Mouse (Mus musculus): ENCODE results near the gene Cog5. TPM values are rescaled to one million over a fixed set of nuclear protein-coding genes. Genes with fewer than 3 reads are reported as not detected.

The Cog5 gene
- polyA plus RNA-seq, 1 experiment from 2014 or later: 24.2 TPM

GRCm38 (mm10) chr12:31755885-31756755, 101.5 kb downstream of the Cog5 start:
- H3K4me3 ChIP-seq: no peak overlapping the region
- H3K4me1 ChIP-seq: no peaks in the 10 kb centered on the region
- ATAC-seq: no peak
- H3K36me3 ChIP-seq (ENCODE audit: poor library complexity, severe bottlenecking): no peaks in the 10 kb centered on the region
- H3K9me3 ChIP-seq (replicated peaks): no peaks in the 10 kb centered on the region
- WGBS: 69% methylated on average over 2 of the region's 2 CpGs
- no peak overlapping the region for H3K4me2 ChIP-seq
- H3K9ac ChIP-seq: no peak overlapping the region
- H3K27me3 ChIP-seq: no peaks in the 10 kb centered on the region
- H3K27ac ChIP-seq: no peak overlapping the region

GRCm38 (mm10) chr12:31773612-31774011, 118.9 kb downstream of the Cog5 start:
- Histone ChIP-seq H3K36me3 (ENCODE audit: poor library complexity, severe bottlenecking) (no peaks in the 10 kb centered on the region), H3K4me3 (no peak overlapping the region), H3K4me1 (no peaks in the 10 kb centered on the region), H3K27ac (no peak overlapping the region), H3K9me3 (replicated peaks) (no peaks in the 10 kb centered on the region), H3K4me2 (no peak overlapping the region), H3K27me3 (no peaks in the 10 kb centered on the region), H3K9ac (no peak overlapping the region)
- 84% methylated on average over 3 of the region's 3 CpGs for WGBS
- no peak for ATAC-seq

- Histone ChIP-seq H3K4me3 (no peak overlapping the region), H3K9ac (no peak overlapping the region), H3K4me1 (no peaks in the 10 kb centered on the region), H3K27me3 (no peaks in the 10 kb centered on the region), H3K36me3 (ENCODE audit: poor library complexity, severe bottlenecking) (no peaks in the 10 kb centered on the region), H3K9me3 (replicated peaks) (no peaks in the 10 kb centered on the region), H3K4me2 (no peak overlapping the region), H3K27ac (no peak overlapping the region)
- ATAC-seq: no peak
- WGBS: 87% methylated on average over 1 of the region's 1 CpGs
These were observed 129.6 kb downstream of the Cog5 start for GRCm38 (mm10) chr12:31784291-31784690.

- H3K27ac ChIP-seq: no peak overlapping the region
- H3K4me2 ChIP-seq: no peak overlapping the region
- H3K36me3 ChIP-seq (ENCODE audit: poor library complexity, severe bottlenecking): no peaks in the 10 kb centered on the region
- no peak overlapping the region for H3K9ac ChIP-seq
- no peak for ATAC-seq
- H3K27me3 ChIP-seq: no peaks in the 10 kb centered on the region
- WGBS: 99% methylated on average over 3 of the region's 3 CpGs
- H3K4me3 ChIP-seq: no peak overlapping the region
- H3K9me3 ChIP-seq (replicated peaks): no peaks in the 10 kb centered on the region
- H3K4me1 ChIP-seq: no peaks in the 10 kb centered on the region
These were observed 133.9 kb downstream of the Cog5 start for GRCm38 (mm10) chr12:31788530-31788929.

- no peak for ATAC-seq
- Histone ChIP-seq H3K27ac (no peak overlapping the region), H3K9ac (no peak overlapping the region), H3K4me2 (no peak overlapping the region), H3K9me3 (replicated peaks) (no peaks in the 10 kb centered on the region), H3K4me3 (no peak overlapping the region), H3K36me3 (ENCODE audit: poor library complexity, severe bottlenecking) (no peaks in the 10 kb centered on the region), H3K27me3 (no peaks in the 10 kb centered on the region), H3K4me1 (no peaks in the 10 kb centered on the region)
- WGBS: 90% methylated on average over 5 of the region's 5 CpGs
These were observed 151.9 kb downstream of the Cog5 start for GRCm38 (mm10) chr12:31806410-31807154.

GRCm38 (mm10) chr12:31818051-31818461, 163.4 kb downstream of the Cog5 start:
- Histone ChIP-seq H3K36me3 (ENCODE audit: poor library complexity, severe bottlenecking) (no peaks in the 10 kb centered on the region), H3K4me1 (0 out of 2 replicates have a peak, but pooled peaks cover 5% of the 10 kb centered on the region), H3K9ac (no peak overlapping the region), H3K4me3 (no peak overlapping the region), H3K4me2 (no peak overlapping the region), H3K27me3 (no peaks in the 10 kb centered on the region), H3K9me3 (replicated peaks) (no peaks in the 10 kb centered on the region), H3K27ac (no peak overlapping the region)
- no peak for ATAC-seq
- 86% methylated on average over 3 of the region's 3 CpGs for WGBS

GRCm38 (mm10) chr12:31819096-31819495, 164.4 kb downstream of the Cog5 start:
- no peaks in the 10 kb centered on the region for H3K36me3 ChIP-seq (ENCODE audit: poor library complexity, severe bottlenecking)
- H3K4me1 ChIP-seq: 0 out of 2 replicates have a peak, but pooled peaks cover 5% of the 10 kb centered on the region
- H3K4me3 ChIP-seq: no peak overlapping the region
- no peaks in the 10 kb centered on the region for H3K27me3 ChIP-seq
- H3K27ac ChIP-seq: no peak overlapping the region
- no peak overlapping the region for H3K4me2 ChIP-seq
- H3K9me3 ChIP-seq (replicated peaks): no peaks in the 10 kb centered on the region
- ATAC-seq: no peak
- no peak overlapping the region for H3K9ac ChIP-seq

- 0 out of 2 replicates have a peak, but pooled peaks cover 5% of the 10 kb centered on the region for H3K4me1 ChIP-seq
- H3K27ac ChIP-seq: no peak overlapping the region
- no peaks in the 10 kb centered on the region for H3K9me3 ChIP-seq (replicated peaks)
- H3K4me2 ChIP-seq: no peak overlapping the region
- no peak overlapping the region for H3K4me3 ChIP-seq
- H3K9ac ChIP-seq: no peak overlapping the region
- no peaks in the 10 kb centered on the region for H3K36me3 ChIP-seq (ENCODE audit: poor library complexity, severe bottlenecking)
- H3K27me3 ChIP-seq: no peaks in the 10 kb centered on the region
- no peak for ATAC-seq
- 77% methylated on average over 7 of the region's 7 CpGs for WGBS
These were observed 164.9 kb downstream of the Cog5 start for GRCm38 (mm10) chr12:31819520-31819919.

- H3K4me2 ChIP-seq: no peak overlapping the region
- 71% methylated on average over 3 of the region's 3 CpGs for WGBS
- H3K27ac ChIP-seq: no peak overlapping the region
- no peak overlapping the region for H3K9ac ChIP-seq
- no peaks in the 10 kb centered on the region for H3K27me3 ChIP-seq
- H3K9me3 ChIP-seq (replicated peaks): no peaks in the 10 kb centered on the region
- H3K36me3 ChIP-seq (ENCODE audit: poor library complexity, severe bottlenecking): no peaks in the 10 kb centered on the region
- ATAC-seq: no peak
- H3K4me1 ChIP-seq: no peaks in the 10 kb centered on the region
- H3K4me3 ChIP-seq: no peak overlapping the region
These were observed 169.0 kb downstream of the Cog5 start for GRCm38 (mm10) chr12:31823671-31824070.

GRCm38 (mm10) chr12:31824831-31825230, 170.2 kb downstream of the Cog5 start:
- H3K4me1 ChIP-seq: no peaks in the 10 kb centered on the region
- H3K9ac ChIP-seq: no peak overlapping the region
- H3K9me3 ChIP-seq (replicated peaks): no peaks in the 10 kb centered on the region
- H3K4me2 ChIP-seq: no peak overlapping the region
- no peak overlapping the region for H3K27ac ChIP-seq
- WGBS: 64% methylated on average over 5 of the region's 5 CpGs
- no peak for ATAC-seq
- no peaks in the 10 kb centered on the region for H3K36me3 ChIP-seq (ENCODE audit: poor library complexity, severe bottlenecking)
- H3K4me3 ChIP-seq: no peak overlapping the region
- H3K27me3 ChIP-seq: no peaks in the 10 kb centered on the region

- H3K9ac ChIP-seq: no peak overlapping the region
- no peaks in the 10 kb centered on the region for H3K36me3 ChIP-seq (ENCODE audit: poor library complexity, severe bottlenecking)
- no peak for ATAC-seq
- 73% methylated on average over 10 of the region's 10 CpGs for WGBS
- no peak overlapping the region for H3K4me2 ChIP-seq
- H3K9me3 ChIP-seq (replicated peaks): no peaks in the 10 kb centered on the region
- no peak overlapping the region for H3K27ac ChIP-seq
- no peaks in the 10 kb centered on the region for H3K4me1 ChIP-seq
- no peaks in the 10 kb centered on the region for H3K27me3 ChIP-seq
- no peak overlapping the region for H3K4me3 ChIP-seq
These were observed 171.2 kb downstream of the Cog5 start for GRCm38 (mm10) chr12:31825821-31826220.

GRCm38 (mm10) chr12:31826476-31826875, 171.8 kb downstream of the Cog5 start:
- Histone ChIP-seq H3K27me3 (no peaks in the 10 kb centered on the region), H3K27ac (no peak overlapping the region), H3K36me3 (ENCODE audit: poor library complexity, severe bottlenecking) (no peaks in the 10 kb centered on the region), H3K4me1 (no peaks in the 10 kb centered on the region), H3K9me3 (replicated peaks) (no peaks in the 10 kb centered on the region), H3K9ac (no peak overlapping the region), H3K4me2 (no peak overlapping the region), H3K4me3 (no peak overlapping the region)
- 81% methylated on average over 2 of the region's 2 CpGs for WGBS
- ATAC-seq: peak; percentile 51; the same call in 1 of the 2 replicates

Measured in forebrain, embryonic 13.5 days (tissue).